Mouse (Mus musculus) T-helper 17 cell (primary cell): ENCODE measurements at regions not wholly inside any gene's neighbourhood (a gene's known extent, or its start where the extent isn't known, plus 50 kb on each side); places are given as distances from the start of the nearest gene placed in this dataset.

Source experiments
- in situ Hi-C, 2 experiments: fragments of 300-600 bp; cut with MboI, MseI; formaldehyde crosslinking; loops; 1 replicate in 1 of 2; 2 replicates in 1 of 2; pipeline ENCODE4 v1.15.1; 2025; ENCODE audit warnings: high pct_unique_total_duplicates in 2 of 2

DNA sequence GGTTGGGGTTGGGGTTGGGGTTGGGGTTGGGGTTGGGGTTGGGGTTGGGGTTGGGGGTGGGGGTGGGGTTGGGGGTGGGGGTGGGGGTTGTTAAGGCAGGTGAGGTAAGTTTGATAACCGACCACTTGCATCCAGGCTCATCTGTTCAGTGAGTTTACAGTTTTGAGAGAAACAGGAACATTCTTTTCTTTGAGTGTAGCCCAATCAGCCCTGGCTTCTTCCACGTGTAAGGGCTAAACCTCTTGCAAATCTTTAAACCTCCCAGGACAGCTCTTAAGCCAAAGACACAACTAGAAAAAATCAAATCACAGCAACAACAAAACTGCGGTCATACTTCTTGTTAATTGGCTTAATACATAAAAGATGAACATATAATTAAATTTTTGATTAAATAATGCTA, 173.1 kb upstream of the Gm5148 start:
- in situ Hi-C loops, result no loop called here

DNA sequence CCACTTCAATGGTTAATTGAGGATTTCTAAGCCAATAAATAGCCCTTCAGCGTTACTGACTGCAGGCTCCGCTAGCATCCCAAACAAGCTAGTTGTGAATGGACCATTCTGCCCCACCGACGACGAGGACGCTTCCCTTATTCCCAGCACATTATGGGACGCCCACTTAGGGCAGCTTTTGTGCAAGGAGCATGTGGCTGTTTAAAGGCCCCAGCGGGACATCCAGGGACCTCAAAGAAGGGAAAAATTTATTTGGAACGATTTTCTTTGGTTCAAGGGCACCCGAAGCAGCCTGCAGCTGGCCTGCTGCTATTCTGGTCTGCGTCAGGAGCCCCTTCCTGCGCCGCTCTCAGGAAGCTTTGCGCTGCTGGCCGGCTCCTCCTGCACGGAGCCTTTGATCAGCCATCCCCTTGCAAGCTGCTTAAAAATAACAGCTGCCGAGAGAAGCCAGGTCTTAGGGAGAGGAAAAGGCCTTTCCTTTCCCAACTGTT, 172.6 kb upstream of the Gm5148 start:
- in situ Hi-C loops, result no loop called here

DNA sequence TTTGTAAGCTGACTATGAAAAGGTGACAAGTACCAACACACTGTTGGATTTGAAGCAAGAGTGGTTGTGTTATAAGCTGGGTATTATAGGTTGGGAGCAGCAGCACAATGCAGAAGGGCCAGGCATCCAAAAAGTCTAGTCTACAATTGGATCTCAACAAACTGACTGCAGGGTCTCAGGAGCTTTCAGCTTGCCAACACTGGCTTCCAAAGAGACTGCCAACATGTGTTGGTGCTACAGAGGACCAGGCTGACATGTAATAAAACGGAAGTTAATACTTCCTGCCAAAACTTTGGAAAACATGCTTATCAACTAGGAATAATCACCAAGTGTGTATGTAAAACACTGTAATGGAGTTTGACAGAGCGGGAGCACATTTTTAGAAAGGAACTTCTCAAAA, 170.3 kb upstream of the Gm5148 start:
- in situ Hi-C loops, result no loop called here

DNA sequence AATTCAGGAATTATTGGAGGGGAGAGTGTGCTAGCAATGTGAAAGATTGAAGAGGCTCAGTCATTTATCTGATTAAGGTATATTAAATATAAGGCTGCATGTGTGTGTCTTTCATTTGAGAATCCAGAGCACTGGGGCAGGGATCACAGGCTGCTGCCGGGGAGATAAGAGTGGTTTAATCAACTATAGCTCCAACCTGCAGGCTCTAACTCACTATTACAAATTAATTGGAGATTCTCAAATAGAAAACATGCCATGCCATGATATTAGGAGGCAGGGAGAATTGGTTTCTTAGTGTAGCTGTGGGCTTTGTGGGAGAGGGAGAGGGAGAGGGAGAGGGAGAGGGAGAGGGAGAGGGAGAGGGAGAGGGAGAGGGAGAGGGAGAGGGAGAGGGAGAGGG, 165.9 kb upstream of the Gm5148 start:
- in situ Hi-C loops, result no loop called here

DNA sequence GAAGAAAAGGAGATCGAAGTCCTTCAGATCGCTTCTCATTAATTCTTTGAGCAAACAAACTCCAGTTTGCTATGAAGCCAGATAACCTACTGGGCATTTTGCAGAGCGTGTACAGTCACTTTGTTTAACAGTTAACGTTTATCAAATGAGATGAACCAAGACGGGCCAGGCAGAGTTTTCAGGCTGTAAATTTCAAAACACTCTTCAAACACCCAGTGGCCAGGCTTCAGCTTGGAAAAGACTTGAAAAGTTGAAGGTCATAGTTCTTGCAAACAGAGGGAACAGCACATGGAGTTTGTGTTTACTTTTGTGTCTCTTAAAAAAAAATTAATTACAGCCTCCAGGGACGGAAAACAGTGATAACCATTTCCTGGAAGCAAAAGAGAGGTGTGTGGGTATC, 164.2 kb upstream of the Gm5148 start:
- in situ Hi-C loops, result no loop called here

DNA sequence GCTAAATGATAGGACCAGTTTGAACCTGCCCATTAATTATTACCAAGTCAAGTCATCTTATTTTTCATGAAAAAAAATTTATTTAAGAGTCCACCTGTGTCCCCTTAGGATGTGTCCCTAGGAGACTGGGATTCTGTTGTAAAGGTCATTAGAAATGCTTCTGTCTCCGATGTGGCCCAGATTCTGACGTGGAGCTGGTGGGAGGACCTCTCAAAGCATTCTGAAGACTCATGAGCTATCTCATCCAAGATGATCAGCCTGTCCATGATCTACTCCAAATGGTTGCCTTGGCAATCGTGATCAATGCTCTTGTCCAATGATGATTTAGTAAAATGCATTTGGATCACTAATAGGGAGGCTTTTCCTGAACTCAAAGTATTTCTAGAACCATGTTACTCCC, 163.4 kb upstream of the Gm5148 start:
- in situ Hi-C loops, result no loop called here

DNA sequence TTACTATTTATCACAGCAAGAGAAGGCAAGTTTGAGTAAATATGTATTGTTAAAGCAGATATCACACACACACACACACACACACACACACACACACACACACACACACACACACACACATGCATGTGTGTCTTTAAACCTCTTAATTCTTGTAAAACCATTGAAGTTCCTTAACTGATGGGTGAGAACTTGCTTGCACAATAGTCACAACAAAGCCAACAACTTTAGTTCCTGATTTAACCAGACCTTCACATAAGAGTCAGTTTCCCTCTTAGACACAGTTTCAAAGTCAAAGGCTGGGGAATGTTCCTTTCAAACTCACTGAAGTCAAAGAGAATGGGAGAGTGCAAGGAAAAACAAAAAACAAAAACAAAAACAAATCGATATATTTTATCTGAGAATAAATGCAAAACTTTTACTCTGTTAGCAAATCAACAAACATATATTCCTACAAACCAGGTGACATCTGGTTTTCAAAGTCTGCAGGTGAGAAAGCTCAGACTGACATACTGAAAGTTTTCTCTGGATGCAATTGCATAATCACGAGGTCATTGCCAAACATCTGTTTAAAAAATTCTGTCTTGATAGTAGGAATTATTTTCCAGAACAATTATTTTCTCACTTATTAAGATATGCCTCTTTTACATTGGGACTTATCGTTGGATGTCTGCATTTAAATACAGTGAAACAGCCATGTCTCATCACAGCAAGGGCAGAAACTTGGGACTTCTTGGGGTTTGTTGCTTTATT, 162.6 kb upstream of the Gm5148 start:
- in situ Hi-C loops, result no loop called here

DNA sequence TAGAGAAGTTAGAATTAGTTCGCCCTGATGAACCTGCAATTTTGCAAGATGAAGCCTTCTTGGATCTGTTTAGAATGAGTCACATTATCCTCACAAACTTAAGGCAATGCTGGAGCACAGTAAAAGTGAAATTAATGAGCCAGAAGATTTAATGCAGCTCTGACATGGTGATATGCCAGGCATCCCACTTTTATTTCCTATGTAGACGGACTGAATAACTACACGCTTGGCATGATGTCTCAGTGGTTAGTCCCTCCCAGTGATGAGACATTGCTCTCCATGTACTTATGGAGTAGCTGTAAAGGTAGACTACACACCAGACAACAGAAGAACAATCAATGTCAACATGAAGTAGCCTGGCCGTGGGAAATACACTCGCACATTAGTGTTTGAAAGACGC, 161.5 kb upstream of the Gm5148 start:
- in situ Hi-C loops, result no loop called here

DNA sequence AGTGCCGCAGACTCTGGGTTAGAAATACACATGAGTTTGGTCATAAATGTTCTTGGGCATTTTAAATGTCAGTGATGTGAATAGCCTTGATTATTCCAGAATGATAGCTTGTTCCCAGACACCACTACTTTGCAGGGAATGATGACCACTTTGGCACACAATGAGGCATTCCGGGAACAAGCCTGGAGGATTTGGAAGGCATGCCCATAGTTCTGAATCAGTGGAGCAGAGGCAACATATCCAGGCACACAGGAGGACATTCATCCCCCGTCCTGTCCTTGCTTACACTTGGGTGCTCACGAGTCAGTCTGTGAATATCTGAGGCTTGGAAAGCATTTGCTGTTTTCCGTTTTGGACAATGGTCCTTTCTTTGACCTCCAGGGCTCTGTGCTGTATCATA, 158.1 kb upstream of the Gm5148 start:
- in situ Hi-C loops, result no loop called here

DNA sequence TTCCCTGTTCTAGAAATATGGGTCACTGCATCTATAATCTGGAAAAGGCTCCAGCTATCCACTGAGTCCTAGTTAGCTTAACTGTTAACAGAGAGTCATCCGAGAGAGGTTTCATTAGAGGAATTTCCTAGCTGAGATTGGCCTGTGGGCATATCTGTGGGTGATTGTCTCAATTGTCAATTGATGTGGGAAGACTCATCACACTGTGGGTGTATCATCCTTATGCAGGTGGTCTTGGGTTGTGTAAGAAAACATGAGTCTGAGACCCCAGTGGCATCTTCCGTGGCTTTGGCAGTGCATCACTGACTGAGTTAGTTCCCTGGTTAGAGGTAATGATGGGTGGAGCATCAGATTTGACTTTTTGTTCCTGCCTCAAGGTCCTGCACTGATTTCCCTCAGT, 156.7 kb upstream of the Gm5148 start:
- in situ Hi-C loops, result no loop called here

DNA sequence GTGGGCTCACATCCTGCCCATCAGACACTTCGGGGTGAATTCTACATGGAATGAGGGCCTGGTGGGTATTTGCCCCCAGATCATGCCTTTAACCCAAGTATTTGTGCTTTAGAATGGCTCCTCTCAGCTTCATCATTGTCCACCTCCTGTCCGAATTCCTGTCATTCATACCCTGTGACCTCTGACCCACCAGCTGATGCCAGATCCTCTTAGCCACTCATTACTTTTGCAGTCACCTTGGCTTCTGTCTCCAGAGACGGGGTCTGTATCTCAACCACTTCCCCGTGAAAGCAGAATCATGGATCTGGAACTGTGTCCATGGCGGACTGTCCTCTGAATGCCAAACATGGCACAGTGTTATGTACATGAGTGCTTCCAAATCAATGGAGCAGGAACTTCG, 154.8 kb upstream of the Gm5148 start:
- in situ Hi-C loops, result no loop called here

DNA sequence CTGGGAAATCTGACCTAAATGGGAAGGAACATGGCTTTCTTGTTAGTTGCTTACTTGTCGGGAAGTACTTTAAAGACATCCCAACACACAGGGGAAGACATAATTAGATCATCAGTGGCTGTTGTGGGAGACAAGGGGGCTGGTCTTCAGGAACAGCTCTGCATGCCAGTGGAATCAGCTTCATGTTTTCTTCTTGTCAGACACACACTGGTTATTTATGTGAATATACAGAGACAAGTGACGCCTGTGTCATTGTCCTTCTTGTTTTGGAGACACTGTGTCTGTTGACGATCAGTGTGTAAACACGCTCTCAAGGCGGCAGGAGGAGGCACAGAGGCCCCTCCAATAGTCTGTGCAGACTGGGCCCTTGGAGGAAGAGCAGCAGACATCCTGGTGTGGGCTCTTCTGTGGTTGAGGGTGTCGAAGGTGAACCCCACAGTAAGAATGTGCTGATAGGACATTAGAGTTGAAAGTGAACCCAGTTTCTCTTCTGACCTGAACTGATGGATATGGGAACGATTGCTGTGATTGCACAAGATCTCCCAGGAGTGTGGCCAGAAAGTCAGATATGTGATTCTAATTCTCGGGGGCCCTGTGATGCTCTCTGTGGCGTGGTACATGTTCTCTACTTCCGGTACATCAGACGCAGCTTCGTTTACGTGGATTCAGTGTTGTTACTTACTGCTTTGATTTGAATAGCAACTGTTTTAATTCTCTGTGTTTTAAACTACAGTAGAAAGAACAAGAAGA, 151.9 kb upstream of the Gm5148 start:
- in situ Hi-C loops, result no loop called here

DNA sequence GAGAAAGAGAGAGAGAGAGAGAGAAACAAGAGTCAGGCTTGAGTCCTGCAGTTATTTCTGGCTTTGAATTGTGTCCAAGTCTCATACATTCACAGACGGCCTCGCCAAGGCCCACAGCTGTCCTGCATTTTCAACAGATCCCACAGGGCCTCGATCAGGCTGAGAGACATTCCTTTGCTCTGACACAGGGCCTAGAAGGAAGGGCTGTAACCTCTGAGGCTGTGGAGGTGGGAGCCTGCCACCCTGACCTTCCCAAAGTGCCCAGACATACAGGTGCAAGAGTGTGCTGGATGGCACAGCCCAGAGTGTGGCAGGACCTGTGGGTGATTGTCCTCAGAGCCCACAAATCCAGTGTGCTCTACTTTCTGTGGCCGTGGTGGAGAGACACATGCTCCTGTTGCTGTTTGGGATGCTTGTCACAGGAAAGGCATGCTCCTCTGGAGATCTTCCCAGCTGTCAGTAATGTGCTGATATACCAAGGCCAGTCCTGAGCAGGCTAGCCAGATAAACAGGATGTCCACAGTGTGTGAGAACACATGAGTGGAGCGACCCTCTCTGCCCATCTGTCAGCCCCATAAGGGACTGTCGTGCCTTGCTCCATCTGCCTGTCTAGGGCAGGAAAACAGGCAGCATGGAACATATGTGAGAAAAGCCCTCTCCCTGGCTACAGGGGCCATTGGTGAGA, 151.2 kb upstream of the Gm5148 start:
- in situ Hi-C loops, result no loop called here

DNA sequence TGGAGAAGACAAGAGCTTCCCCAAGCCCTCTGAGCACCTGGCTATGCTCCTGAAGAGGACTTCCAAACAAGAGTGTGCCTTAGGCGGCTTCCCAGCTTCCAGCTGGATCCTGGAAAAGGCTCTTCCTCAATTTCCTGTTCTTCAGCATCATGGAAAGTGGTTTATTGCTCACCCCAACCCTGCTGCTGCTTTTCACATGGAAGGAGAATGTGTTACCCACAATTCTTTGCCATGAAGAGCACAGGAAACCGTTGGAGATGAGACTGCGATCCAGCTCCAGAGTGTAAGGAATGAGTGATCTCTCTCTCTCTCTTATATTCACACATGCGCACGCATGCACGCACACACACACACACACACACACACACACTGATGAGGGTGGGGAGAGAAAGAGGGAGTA, 150.6 kb upstream of the Gm5148 start:
- in situ Hi-C loops, result no loop called here

DNA sequence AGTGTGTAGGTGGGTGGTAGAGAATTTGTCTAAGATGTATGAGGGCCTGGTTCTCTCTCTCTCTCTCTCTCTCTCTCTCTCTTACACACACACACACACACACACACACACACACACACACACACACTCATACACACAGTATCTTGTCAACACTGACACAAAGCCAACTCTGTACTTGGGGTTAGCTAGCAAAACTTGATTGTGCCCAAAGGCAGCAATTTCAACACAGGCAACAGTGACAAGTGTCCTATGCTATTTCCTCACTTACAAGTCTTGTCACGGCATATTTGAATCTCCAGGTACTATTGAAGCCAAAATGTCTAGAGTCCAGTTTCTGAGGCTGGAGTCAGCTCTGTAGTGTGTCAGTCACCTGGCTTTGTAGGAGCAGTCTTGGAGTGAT, 150.1 kb upstream of the Gm5148 start:
- in situ Hi-C loops, result no loop called here

DNA sequence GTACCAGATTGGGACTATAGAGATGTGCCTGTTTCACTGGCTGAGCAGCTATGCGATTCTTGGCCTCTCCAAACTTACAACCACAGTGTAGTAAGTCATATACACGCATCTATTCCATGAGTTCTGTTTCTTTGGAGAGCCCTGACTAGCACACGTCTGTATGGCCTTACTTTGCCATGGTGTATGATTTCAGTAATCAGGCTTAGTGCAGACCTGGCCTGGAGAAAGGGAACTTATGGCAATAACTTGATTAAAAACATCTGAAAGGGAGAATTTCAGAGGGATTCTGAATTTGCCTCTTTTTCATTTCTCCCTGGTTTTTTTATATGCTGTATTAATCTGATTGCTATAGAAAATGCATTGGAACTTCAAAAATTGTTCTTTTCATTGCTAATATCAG, 148.0 kb upstream of the Gm5148 start:
- in situ Hi-C loops, result no loop called here

DNA sequence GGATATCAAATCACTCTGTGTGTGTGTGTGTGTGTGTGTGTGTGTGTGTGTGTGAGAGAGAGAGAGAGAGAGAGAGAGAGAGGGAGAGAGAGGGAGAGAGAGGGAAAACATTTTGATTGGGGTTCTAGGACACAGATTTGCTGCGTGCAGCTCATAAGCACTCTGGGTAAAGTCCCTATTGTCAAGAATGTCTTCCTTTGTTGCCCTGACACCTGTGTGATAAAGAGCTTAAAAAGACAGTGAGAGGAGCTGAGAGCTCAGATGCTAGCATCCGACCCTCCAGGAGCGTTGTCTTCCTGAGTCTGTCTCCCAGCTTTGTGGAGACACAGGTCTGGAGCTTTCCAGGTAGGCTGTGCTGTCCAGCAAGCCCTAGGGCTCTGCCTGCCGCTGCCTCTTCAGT, 146.8 kb upstream of the Gm5148 start:
- in situ Hi-C loops, result no loop called here

DNA sequence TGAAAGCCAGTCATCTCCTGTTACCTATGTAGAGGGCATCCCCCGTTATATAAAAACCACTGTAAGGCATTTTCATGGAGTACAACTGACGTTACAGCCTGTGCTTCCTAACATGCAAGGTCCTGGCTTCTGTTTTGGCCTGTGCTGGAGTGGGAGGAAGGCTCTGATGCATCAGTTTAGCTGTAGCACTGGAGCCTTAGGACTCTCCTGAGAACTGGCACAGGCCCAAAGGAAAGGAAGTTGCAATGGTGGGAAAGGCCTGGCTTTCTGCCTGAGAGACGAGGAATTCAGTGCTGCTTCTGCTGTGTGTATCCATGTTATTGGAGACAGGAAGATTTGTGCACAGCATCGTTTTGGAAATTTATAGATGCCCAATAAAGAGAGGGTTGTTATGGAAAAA, 144.2 kb upstream of the Gm5148 start:
- in situ Hi-C loops, result no loop called here

DNA sequence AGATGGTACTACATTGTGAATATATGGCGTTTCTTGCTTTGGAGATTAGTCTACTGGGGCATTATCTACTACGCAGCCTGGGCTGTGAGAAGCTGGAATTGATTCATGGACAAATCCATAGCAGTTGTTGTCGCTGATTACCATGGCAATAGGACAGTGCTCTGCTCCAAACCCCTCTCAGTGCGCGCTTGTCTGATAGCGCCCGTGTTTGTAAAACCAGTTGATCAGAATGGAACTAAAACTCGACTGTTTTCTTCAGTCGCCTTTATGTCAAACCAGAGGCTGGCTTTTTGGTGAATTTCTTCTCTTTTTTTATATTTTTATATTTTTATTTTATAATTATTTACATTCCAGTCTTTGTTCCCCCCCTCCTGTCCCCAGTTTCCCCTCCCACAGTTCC, 138.5 kb upstream of the Gm5148 start:
- in situ Hi-C loops, result no loop called here

DNA sequence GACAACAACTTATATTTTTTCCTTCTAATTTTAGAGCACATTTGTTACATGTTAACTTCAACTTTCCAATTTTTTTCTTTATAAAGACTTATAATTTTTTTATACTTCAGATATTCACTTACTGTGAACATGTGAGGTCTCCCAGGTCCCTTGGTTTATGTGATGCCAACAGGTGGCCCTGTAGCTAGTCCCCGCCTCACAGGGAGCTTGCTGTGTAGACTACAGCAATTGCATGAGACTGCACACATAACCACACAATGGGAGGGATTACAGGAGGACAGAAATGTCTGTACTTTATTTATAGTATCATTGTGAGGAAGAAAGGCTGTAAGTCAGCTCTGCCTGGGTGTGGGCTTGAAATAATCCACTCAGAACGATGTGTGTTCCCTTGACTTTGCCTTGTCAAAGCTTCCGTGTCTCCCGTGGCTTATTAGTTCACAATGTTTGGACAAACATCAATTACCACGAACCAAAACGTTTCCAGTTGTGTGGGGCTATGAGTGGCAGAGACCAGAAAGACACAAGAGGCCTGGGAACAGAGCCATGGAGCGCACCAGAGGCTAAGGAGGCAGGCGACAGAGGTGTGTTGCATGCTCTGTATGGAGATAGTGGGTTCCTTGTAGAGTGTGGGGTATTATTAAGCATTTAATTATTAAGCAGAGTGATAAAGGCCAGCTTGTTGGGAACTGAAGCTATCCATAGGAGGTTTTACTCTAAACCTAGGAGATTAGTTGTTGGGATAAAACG, 136.6 kb upstream of the Gm5148 start:
- in situ Hi-C loops, result no loop called here

DNA sequence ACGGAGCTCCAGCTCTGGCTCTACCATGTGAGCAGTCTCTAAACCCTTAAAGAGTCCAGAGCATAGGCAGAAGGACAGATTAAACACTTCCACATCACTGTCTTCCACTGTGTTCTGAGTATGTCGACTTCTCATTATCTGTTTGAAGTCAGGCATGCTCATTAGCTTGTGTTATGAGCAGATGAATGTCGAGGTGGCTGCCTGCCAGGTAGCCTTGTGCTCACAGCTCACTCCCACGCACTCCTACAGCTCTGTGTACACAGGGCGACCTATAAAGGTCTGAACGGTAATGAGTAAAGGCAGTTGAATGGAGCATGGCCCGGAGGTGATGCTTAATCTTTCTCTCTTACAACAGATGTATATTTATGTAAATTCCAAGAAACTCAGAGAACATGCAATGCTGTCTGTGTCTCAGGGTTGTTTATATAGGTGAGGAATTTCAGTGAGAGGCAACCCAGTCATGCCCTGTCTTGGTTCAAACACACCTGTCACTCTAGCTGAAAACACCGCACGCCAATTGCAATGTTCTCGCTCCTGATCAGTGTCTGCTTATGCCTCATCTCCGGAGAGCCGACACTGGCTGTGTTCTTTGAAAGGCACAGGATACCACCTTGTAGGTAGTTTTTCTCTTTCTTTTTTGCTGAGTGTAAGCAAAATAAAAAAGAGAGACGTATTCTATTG, 135.9 kb upstream of the Gm5148 start:
- in situ Hi-C loops, result no loop called here
